Mouse (Mus musculus): Measurements from ENCODE around the gene Tmie.
"Not testable (repeated sequence)": the region's sequence is repeated elsewhere in the genome, so short reads cannot be mapped to it uniquely, and the experiment has no call there.

Tmie gene

GRCm38 (mm10) chr9:110834961-110835360, 45.0 kb downstream of the Tmie start:
- no peak for DNase-seq (ENCODE audit: low spot score)

GRCm38 (mm10) chr9:110834411-110834810, 45.5 kb downstream of the Tmie start, which contains the start of gene Prss45:
Gene Prss45, plus strand, starts transcription at chr9:110834588.
- no peak for DNase-seq (ENCODE audit: low spot score)

- no peak for DNase-seq (ENCODE audit: low spot score)
Measured at GRCm38 (mm10) chr9:110833021-110833420, 46.9 kb downstream of the Tmie start.

GRCm38 (mm10) chr9:110826390-110826789, 53.5 kb downstream of the Tmie start, which contains the start of gene Prss43:
Gene Prss43, plus strand, starts transcription at chr9:110826690.
- no peak for DNase-seq (ENCODE audit: low spot score)

- DNase-seq (ENCODE audit: low spot score), result no peak
Measured at GRCm38 (mm10) chr9:110825832-110826231, 54.1 kb downstream of the Tmie start.

- no peak for DNase-seq (ENCODE audit: low spot score)
Measured at GRCm38 (mm10) chr9:110825426-110825825, 54.5 kb downstream of the Tmie start.

GRCm38 (mm10) chr9:110821436-110821835, 58.5 kb downstream of the Tmie start:
- no peak for DNase-seq (ENCODE audit: low spot score)

GRCm38 (mm10) chr9:110820546-110820945, 59.4 kb downstream of the Tmie start:
- DNase-seq (ENCODE audit: low spot score), result not testable (repeated sequence)
